Mouse (Mus musculus): ENCODE measurements around the gene Zfp955a.
"Not testable (repeated sequence)": the region's sequence is repeated elsewhere in the genome, so short reads cannot be mapped to it uniquely, and the experiment has no call there.

Zfp955a gene

DNA sequence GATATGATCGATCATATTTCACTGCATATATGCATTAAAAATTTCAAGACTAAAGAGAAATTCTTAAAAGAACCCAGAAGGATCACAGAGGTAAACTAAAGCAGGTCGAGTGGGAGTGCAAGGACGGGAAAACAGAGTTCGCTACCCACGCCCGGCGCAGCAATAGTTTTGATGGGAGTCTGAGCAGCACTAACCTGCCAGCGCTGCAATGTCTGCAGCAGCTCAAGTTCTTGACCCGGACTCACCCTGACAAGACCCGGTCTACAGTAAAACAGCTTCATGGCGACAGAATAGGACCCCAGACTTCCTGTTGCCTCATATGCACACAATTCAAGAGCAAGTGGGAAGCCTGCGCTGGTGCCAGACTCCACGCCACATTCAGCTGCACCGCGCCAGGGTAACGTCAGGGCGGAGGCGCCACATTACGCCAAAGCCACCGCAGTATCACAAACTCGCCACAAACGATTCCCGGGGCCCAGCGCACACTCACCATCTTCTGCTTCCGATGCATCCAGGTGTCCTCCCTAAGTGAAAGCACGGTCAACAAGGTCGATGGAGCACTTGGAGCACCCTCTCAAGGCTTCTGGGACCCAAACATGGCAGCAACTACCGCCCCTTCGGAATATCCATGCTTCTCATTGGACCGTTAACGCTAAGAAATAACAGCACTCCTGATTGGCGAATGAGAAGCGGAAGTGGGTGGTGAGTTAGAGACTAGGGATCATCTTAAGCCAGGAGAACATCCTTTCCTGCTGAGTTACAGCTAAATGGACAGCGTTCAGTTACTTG, at the start of gene Zfp955a:
Gene Zfp955a, minus strand, starts transcription at position 616 of the 789 bp plus-strand sequence.
- not testable (repeated sequence) for DNase-seq

- not testable (repeated sequence) for DNase-seq
These were observed 34.9 kb upstream of the Zfp955a start for GRCm38 (mm10) chr17:33289876-33290149.

DNA sequence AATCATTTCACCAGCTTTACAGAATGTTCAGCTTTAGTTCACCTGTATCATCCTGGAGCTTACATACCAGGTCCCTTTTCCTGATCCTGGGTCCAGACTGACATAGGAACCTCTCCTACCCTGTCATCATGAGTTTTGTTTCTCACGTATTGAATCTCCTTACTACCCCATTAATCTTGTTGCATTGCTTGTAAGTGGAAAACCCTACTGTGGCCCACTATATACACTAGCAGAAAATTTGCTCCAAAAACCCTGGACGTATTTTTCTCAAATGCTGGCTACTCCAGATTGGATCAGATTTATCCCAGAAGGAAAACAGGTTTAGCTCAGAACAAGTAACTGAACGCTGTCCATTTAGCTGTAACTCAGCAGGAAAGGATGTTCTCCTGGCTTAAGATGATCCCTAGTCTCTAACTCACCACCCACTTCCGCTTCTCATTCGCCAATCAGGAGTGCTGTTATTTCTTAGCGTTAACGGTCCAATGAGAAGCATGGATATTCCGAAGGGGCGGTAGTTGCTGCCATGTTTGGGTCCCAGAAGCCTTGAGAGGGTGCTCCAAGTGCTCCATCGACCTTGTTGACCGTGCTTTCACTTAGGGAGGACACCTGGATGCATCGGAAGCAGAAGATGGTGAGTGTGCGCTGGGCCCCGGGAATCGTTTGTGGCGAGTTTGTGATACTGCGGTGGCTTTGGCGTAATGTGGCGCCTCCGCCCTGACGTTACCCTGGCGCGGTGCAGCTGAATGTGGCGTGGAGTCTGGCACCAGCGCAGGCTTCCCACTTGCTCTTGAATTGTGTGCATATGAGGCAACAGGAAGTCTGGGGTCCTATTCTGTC, 34.3 kb upstream of the Zfp955a start, which contains the start of gene Zfp955b:
Gene Zfp955b, plus strand, starts transcription at position 506 of the 837 bp plus-strand sequence.
- DNase-seq = not testable (repeated sequence)

DNA sequence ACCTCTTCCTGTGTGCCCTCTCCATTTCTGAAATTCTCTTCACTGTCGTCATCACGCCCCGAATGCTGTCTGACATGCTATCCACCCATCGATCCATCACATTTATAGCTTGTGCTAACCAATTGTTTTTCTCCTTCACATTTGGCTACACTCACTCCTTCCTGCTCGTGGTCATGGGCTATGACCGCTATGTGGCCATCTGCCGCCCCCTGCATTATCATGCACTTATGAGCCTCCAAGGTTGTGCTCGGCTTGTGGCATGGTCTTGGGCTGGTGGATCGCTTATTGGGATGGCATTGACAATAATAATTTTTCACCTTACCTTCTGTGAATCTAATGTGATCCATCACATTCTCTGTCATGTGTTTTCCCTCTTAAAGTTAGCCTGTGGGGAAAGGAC, 14.0 kb upstream of the Zfp955a start:
- no peak for DNase-seq

- DNase-seq = no peak
These were observed 9.4 kb upstream of the Zfp955a start, which contains the start of gene Olfr63 for GRCm38 (mm10) chr17:33264376-33264775. Gene Olfr63, plus strand, starts transcription at chr17:33264676.

DNA sequence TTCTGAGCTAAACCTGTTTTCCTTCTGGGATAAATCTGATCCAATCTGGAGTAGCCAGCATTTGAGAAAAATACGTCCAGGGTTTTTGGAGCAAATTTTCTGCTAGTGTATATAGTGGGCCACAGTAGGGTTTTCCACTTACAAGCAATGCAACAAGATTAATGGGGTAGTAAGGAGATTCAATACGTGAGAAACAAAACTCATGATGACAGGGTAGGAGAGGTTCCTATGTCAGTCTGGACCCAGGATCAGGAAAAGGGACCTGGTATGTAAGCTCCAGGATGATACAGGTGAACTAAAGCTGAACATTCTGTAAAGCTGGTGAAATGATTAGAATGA, 343 bp upstream of the Zfp955a start:
- not testable (repeated sequence) for DNase-seq

DNA sequence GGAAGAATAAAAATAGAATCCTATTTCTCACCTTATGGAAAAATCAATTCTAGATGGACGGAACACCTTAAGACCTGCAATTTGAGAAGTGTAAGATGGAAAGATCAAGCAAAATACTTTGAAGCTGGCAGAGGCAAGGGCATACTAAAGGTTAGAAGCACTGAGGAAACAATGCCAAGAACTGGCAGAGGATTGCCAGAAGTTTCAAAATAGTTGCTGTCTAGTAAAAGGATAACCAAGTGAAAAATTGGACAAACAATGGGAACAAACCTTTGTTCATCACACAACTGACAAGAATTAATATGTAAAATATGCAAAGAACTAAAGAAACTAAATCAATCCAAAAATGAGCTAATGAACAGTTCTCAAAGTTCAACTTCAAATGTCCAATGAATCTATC, 18.3 kb downstream of the Zfp955a start:
- DNase-seq = not testable (repeated sequence)

DNA sequence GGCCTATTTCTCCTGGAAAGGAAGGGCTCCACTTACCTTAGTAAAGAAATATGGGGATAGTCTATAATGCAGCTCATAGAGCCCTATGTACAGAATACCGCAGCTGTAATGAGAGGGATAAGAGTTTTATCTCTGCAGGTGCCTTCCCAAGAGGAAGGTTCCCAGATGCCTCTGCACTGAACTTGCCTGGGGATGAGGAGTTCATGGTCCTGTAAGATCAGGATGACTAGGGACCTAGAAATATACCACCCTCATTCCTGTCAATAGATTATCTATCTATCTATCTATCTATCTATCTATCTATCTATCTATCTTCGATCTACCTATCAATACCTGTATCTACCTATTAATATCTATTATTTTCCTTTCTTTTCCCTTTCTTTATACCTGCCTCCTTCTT, 33.4 kb downstream of the Zfp955a start, which contains the start of gene Olfr1564:
Gene Olfr1564, minus strand, starts transcription at position 101 of the 400 bp plus-strand sequence.
- DNase-seq = no peak

- not testable (repeated sequence) for DNase-seq
These were observed 63.9 kb downstream of the Zfp955a start, which contains the start of gene Olfr239 for GRCm38 (mm10) chr17:33191002-33191401. Gene Olfr239, plus strand, starts transcription at chr17:33191302.

All from cerebellum, adult 11-12 months (tissue).